Mouse (Mus musculus): ENCODE results near the gene Igdcc4. TPM values are rescaled to one million over a fixed set of nuclear protein-coding genes. Genes with fewer than 3 reads are reported as not detected.

Igdcc4 gene
- total RNA-seq, 2 experiments from 2014 or later, result 37.7 to 44.7 TPM

- no peak for DNase-seq (ENCODE audit: low spot score in 2 of 2)
Measured at GRCm38 (mm10) chr9:65154692-65155455, 53.6 kb downstream of the Igdcc4 start.

- DNase-seq (ENCODE audit: low spot score in 2 of 2), result no peak
Measured at GRCm38 (mm10) chr9:65156604-65157003, 55.3 kb downstream of the Igdcc4 start.

- DNase-seq (ENCODE audit: low spot score in 2 of 2), result no peak
Measured at GRCm38 (mm10) chr9:65157631-65158030, 56.3 kb downstream of the Igdcc4 start.

GRCm38 (mm10) chr9:65161188-65161587 lies 59.9 kb downstream of the Igdcc4 start:
- DNase-seq (ENCODE audit: low spot score in 2 of 2), result no peak

GRCm38 (mm10) chr9:65161881-65162280 lies 60.6 kb downstream of the Igdcc4 start:
- DNase-seq (ENCODE audit: low spot score in 2 of 2), result no peak

- DNase-seq (ENCODE audit: low spot score in 2 of 2), result peak; percentile 48 to 62
Measured at GRCm38 (mm10) chr9:65162711-65163639, 61.7 kb downstream of the Igdcc4 start.

GRCm38 (mm10) chr9:65164870-65165269 lies 63.6 kb downstream of the Igdcc4 start:
- no peak for DNase-seq (ENCODE audit: low spot score in 2 of 2)

GRCm38 (mm10) chr9:65166386-65166785 lies 65.1 kb downstream of the Igdcc4 start:
- DNase-seq (ENCODE audit: low spot score in 2 of 2), result no peak

GRCm38 (mm10) chr9:65168534-65168933 lies 67.2 kb downstream of the Igdcc4 start:
- DNase-seq (ENCODE audit: low spot score in 2 of 2), result no peak

- DNase-seq (ENCODE audit: low spot score in 2 of 2), result no peak
Measured at GRCm38 (mm10) chr9:65168952-65169351, 67.7 kb downstream of the Igdcc4 start.

- DNase-seq (ENCODE audit: low spot score in 2 of 2), result no peak
Measured at GRCm38 (mm10) chr9:65172654-65173053, 71.4 kb downstream of the Igdcc4 start.

- no peak for DNase-seq (ENCODE audit: low spot score in 2 of 2)
Measured at GRCm38 (mm10) chr9:65175234-65175938, 74.1 kb downstream of the Igdcc4 start.

GRCm38 (mm10) chr9:65175939-65176871 lies 74.9 kb downstream of the Igdcc4 start:
- peak; percentile 43 to 50 for DNase-seq (ENCODE audit: low spot score in 2 of 2)

GRCm38 (mm10) chr9:65177497-65177896 lies 76.2 kb downstream of the Igdcc4 start:
- DNase-seq (ENCODE audit: low spot score in 2 of 2), result no peak

GRCm38 (mm10) chr9:65177912-65178311 lies 76.6 kb downstream of the Igdcc4 start:
- DNase-seq (ENCODE audit: low spot score in 2 of 2), result no peak

- peak; percentile 41 for DNase-seq (ENCODE audit: low spot score in 2 of 2)
Measured at GRCm38 (mm10) chr9:65178336-65179213, 77.3 kb downstream of the Igdcc4 start.

GRCm38 (mm10) chr9:65179817-65180624 lies 78.7 kb downstream of the Igdcc4 start:
- DNase-seq (ENCODE audit: low spot score in 2 of 2), result no peak
